Mouse (Mus musculus): ENCODE results near the gene Zfp488. TPM values are rescaled to one million over a fixed set of nuclear protein-coding genes. Genes with fewer than 3 reads are reported as not detected.
A peak's percentile ranks its signal among the peaks of the same experiment; 100 is the strongest.

Zfp488 gene
- polyA plus RNA-seq, 1 experiment from 2014 or later: 0.59 TPM

DNA sequence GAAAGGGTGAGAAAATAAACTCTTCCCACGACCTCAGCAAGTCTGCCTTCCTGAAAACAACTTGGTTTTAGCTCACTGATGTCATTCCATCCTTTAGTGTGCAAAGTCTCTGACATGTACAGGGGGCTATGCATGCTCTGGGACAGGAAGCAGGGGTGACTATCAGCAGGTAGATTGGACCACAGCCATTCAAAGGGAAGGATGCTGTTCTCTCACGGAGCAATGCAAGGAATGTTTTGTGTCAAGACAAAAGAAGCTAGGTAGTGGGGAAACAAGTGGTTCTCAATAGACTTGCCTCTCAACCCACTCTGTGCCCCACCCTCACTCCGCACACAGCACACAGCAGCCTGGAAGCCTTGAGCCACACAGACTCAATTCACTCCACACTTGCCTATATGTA is 10.6 kb upstream of the Zfp488 start:
- H3K4me2 ChIP-seq (replicated peaks): no peak overlapping the region
- H3K9me3 ChIP-seq: no peaks in the 10 kb centered on the region
- no peak overlapping the region for H3K4me3 ChIP-seq
- H3K36me3 ChIP-seq: no peaks in the 10 kb centered on the region
- H3K27me3 ChIP-seq: 0 out of 2 replicates have a peak, but pooled peaks cover 3% of the 10 kb centered on the region
- ATAC-seq (ENCODE audit: insufficient number of reproducible peaks, insufficient read depth, low FRiP score, low TSS enrichment): no peak
- 57% methylated on average over 3 of the region's 3 CpGs for WGBS
- H3K9ac ChIP-seq: no peak overlapping the region
- no peaks in the 10 kb centered on the region for H3K4me1 ChIP-seq
- no peak overlapping the region for H3K27ac ChIP-seq

DNA sequence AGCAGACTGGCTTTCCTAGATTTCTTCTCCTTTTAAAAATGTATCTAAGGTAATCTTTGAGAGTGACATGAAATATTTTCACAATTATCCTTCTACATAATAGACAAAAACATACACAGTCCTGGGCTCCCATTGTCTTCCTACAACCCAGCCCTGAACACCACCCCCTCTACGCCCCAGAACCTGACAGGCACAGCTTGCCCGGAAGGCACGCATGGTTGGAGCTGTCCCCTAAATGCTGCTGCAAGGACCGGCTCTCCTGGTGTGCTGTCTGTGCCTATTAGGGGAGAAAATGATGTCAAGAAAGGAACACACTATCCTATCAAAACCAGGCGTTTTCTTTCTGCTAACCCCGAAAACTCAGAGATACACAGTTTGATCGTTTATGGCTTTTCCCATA is 816 bp downstream of the Zfp488 start:
- WGBS: 15% methylated on average over 7 of the region's 7 CpGs
- H3K4me3 ChIP-seq: no peak overlapping the region
- no peaks in the 10 kb centered on the region for H3K9me3 ChIP-seq
- 0 out of 2 replicates have a peak overlapping the region, but pooled peaks have one; percentile 68 for H3K4me2 ChIP-seq (replicated peaks)
- no peak for ATAC-seq (ENCODE audit: insufficient number of reproducible peaks, insufficient read depth, low FRiP score, low TSS enrichment)
- no peak overlapping the region for H3K9ac ChIP-seq
- no peak overlapping the region for H3K27ac ChIP-seq
- no peaks in the 10 kb centered on the region for H3K36me3 ChIP-seq
- no peaks in the 10 kb centered on the region for H3K4me1 ChIP-seq
- H3K27me3 ChIP-seq: peaks cover 7% of the 10 kb centered on the region; the same call in 1 of the 2 replicates

DNA sequence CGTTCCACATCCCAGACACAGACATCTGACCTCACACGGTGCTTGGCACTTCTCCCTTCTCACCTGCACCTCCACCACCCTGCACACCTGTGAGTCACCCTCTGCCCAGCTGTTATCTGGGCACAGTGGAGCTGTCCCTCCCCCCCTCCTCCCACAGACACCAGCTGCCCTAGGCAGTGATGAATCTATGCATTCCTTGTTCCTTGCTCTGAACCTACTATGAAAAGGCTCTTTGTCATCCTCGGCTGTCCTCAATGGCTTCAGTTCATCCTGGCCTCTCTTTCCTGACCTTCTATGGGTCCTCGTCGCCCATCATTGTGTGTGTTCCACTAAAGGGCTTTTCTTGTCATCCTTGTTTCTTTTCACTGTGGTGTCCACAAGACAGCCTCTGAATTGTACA is 3.8 kb downstream of the Zfp488 start:
- Histone ChIP-seq H3K9me3 (no peaks in the 10 kb centered on the region), H3K4me3 (no peak overlapping the region), H3K27me3 (peaks cover 7% of the 10 kb centered on the region; the same call in 1 of the 2 replicates), H3K4me1 (no peaks in the 10 kb centered on the region), H3K9ac (no peak overlapping the region), H3K36me3 (no peaks in the 10 kb centered on the region), H3K27ac (no peak overlapping the region), H3K4me2 (replicated peaks) (no peak overlapping the region)
- no peak for ATAC-seq (ENCODE audit: insufficient number of reproducible peaks, insufficient read depth, low FRiP score, low TSS enrichment)
- WGBS: 25% methylated on average over 5 of the region's 5 CpGs

DNA sequence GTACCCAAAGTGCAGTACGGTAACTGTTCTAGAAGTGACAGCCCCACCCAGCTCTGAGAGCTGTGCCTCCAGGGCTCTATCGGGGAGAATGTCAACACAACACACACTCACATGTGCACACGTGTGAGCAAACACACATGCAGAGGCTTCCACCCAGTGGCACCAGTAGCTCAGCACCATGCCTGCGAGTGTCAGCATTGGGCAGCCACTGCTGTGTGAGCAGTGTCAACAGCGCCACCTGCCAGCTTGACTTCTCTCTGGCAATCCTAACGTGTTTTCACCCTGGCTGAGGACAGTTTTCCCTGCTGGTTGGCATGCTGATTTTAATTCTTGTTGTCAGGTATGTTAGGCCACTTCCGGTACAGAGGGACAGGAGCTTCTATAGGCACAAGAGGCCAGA is 5.9 kb downstream of the Zfp488 start:
- H3K27me3 ChIP-seq: no peaks in the 10 kb centered on the region
- WGBS: 45% methylated on average over 7 of the region's 7 CpGs
- ATAC-seq (ENCODE audit: insufficient number of reproducible peaks, insufficient read depth, low FRiP score, low TSS enrichment): 0 out of 2 replicates have a peak, but pooled peaks have one; percentile 22
- no peak overlapping the region for H3K27ac ChIP-seq
- no peak overlapping the region for H3K9ac ChIP-seq
- no peaks in the 10 kb centered on the region for H3K4me1 ChIP-seq
- no peaks in the 10 kb centered on the region for H3K36me3 ChIP-seq
- H3K4me2 ChIP-seq (replicated peaks): no peak overlapping the region
- no peak overlapping the region for H3K4me3 ChIP-seq
- no peaks in the 10 kb centered on the region for H3K9me3 ChIP-seq

DNA sequence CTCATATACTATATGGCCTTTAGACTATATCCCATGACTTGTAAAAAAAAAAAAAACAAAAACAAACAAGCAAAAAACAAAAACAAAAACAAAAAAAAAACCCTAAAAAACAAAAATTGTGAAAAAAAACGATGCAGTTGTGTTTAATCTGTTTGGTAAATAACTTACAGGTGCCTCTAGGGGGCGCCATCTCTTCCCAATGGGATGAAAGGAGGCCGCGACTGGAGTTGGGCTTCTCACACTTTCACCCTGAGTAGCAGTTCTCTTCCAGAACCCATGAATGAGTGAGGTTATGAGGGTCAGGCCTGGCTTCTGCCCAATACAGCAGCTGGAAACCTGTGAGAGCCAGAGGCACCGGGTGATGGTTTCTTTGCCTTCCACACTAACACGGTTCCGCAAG is 12.9 kb downstream of the Zfp488 start:
- Histone ChIP-seq H3K4me1 (no peaks in the 10 kb centered on the region), H3K27me3 (no peaks in the 10 kb centered on the region), H3K27ac (no peak overlapping the region), H3K4me2 (replicated peaks) (no peak overlapping the region), H3K36me3 (no peaks in the 10 kb centered on the region), H3K9me3 (no peaks in the 10 kb centered on the region), H3K9ac (no peak overlapping the region), H3K4me3 (no peak overlapping the region)
- ATAC-seq (ENCODE audit: insufficient number of reproducible peaks, insufficient read depth, low FRiP score, low TSS enrichment): no peak
- 69% methylated on average over 7 of the region's 7 CpGs for WGBS

DNA sequence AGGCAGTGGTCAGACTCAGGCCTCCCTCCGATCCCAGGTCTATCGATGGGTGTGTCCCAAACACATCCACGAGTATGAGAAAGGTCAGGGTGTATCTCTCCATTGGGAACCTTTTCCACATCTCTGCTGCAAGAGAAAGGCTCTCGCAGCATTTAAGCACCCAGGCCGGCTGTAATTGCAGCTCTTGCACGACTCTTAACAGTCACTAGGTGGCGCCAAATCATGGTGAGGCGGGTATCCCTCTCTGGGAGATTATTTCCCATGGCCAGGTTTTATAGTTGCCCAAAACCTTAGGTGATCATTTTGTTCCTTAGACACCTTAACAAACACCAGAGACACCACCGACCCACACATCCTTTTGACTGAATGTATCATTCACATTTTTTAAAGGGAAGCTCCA is 19.2 kb downstream of the Zfp488 start:
- Histone ChIP-seq H3K9ac (no peak overlapping the region), H3K27ac (no peak overlapping the region), H3K4me2 (replicated peaks) (no peak overlapping the region), H3K9me3 (no peaks in the 10 kb centered on the region), H3K4me3 (no peak overlapping the region), H3K4me1 (no peaks in the 10 kb centered on the region), H3K36me3 (no peaks in the 10 kb centered on the region), H3K27me3 (peaks cover 22% of the 10 kb centered on the region; the same call in 1 of the 2 replicates)
- no peak for ATAC-seq (ENCODE audit: insufficient number of reproducible peaks, insufficient read depth, low FRiP score, low TSS enrichment)
- WGBS: 14% methylated on average over 9 of the region's 9 CpGs

DNA sequence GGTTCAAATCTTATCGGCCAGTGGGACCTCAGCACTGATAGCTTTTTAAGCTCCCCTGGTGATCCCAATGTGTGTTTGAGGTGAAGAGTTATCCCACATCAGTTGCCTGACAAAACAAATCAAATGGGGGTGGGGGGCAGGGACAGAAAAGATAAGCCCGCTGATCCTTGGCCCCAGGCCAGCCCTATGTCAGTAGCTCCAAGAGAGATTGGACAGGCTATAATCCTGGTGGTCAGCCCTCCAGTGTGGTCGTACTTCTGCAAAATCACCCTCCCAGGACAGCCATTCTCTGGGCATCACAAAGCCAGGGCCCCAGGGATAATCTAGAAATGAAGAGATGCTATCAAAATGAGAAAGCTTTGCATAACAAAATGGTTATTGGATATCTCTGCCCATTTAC is 19.7 kb downstream of the Zfp488 start:
- no peaks in the 10 kb centered on the region for H3K4me1 ChIP-seq
- peaks cover 22% of the 10 kb centered on the region; the same call in 1 of the 2 replicates for H3K27me3 ChIP-seq
- no peak for ATAC-seq (ENCODE audit: insufficient number of reproducible peaks, insufficient read depth, low FRiP score, low TSS enrichment)
- H3K9ac ChIP-seq: no peak overlapping the region
- H3K36me3 ChIP-seq: no peaks in the 10 kb centered on the region
- H3K9me3 ChIP-seq: no peaks in the 10 kb centered on the region
- H3K4me3 ChIP-seq: no peak overlapping the region
- 84% methylated on average over 3 of the region's 3 CpGs for WGBS
- H3K4me2 ChIP-seq (replicated peaks): no peak overlapping the region
- no peak overlapping the region for H3K27ac ChIP-seq

DNA sequence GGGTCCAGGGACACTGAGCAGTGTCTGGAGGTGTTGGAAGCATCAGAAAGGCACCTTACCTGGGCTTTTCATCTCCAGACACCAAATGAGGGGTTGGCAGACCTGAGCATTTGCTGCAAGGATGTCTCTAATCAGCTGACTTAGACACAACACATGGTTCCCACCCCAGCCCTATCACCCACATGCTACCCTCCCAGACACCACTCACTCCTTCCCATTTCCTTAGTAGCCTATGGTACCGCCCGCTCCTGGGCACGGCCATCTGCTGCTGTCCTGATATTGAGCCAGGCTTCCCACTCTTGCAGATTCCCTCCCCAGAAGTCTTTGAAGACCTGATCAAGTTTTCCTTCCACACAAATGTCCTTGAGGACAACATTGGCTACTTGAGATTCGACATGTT is 20.4 kb downstream of the Zfp488 start:
- Histone ChIP-seq H3K9ac (no peak overlapping the region), H3K4me2 (replicated peaks) (no peak overlapping the region), H3K27ac (no peak overlapping the region), H3K4me1 (no peaks in the 10 kb centered on the region), H3K9me3 (no peaks in the 10 kb centered on the region), H3K36me3 (no peaks in the 10 kb centered on the region), H3K27me3 (peaks cover 22% of the 10 kb centered on the region; the same call in 1 of the 2 replicates), H3K4me3 (no peak overlapping the region)
- no peak for ATAC-seq (ENCODE audit: insufficient number of reproducible peaks, insufficient read depth, low FRiP score, low TSS enrichment)
- whole genome bisulfite sequencing: 89% methylated on average over 4 of the region's 4 CpGs

DNA sequence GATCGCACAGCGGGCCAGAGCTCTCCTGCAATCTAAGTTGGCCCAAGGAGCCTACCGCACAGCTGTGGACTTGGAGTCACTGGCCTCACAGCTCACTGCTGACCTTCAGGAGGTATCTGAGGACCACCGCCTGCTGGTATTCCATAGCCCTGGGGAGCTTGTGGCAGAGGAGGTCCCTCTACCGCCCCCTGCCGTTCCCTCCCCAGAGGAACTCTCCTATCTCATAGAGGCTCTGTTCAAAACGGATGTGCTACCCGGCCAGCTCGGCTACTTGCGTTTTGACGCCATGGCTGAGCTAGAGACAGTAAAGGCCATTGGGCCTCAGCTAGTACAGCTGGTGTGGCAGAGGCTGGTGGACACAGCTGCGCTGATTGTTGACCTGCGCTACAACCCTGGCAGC is 22.5 kb downstream of the Zfp488 start:
- WGBS: 70% methylated on average over 13 of the region's 13 CpGs
- no peaks in the 10 kb centered on the region for H3K4me1 ChIP-seq
- H3K4me2 ChIP-seq (replicated peaks): no peak overlapping the region
- H3K4me3 ChIP-seq: no peak overlapping the region
- H3K9ac ChIP-seq: no peak overlapping the region
- peaks cover 22% of the 10 kb centered on the region; the same call in 1 of the 2 replicates for H3K27me3 ChIP-seq
- H3K27ac ChIP-seq: no peak overlapping the region
- H3K36me3 ChIP-seq: no peaks in the 10 kb centered on the region
- no peaks in the 10 kb centered on the region for H3K9me3 ChIP-seq
- no peak for ATAC-seq (ENCODE audit: insufficient number of reproducible peaks, insufficient read depth, low FRiP score, low TSS enrichment)

DNA sequence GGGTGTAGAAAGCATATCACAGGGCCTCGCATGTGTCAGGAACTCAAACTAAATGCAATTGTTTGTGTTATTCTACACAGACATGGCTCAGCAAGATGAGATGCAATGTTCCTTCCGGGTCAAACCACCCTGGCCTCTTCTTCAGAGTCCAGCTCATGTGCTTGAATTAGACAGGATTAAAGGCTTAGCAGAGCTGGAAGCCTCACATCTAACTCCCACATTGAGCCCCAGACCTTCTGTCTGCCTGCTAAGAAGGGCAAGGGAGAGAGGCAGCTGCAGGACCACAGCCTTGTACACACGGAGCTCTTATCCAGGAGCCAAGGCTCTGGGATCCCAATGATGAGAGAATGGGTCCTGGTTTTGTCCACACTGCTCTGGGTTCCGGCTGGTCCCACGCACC is 24.8 kb downstream of the Zfp488 start, which contains the start of gene Rbp3:
Gene Rbp3 (plus strand): TSS at position 243 of the 400 bp plus-strand sequence.
- Histone ChIP-seq H3K4me1 (no peaks in the 10 kb centered on the region), H3K27ac (no peak within 1 kb of the TSS), H3K9ac (no peak within 1 kb of the TSS), H3K9me3 (no peaks in the 10 kb centered on the region), H3K27me3 (peaks cover 22% of the 10 kb centered on the region; the same call in 1 of the 2 replicates), H3K4me2 (replicated peaks) (no peak within 1 kb of the TSS), H3K36me3 (no peaks in the 10 kb centered on the region), H3K4me3 (no peak within 1 kb of the TSS)
- ATAC-seq (ENCODE audit: insufficient number of reproducible peaks, insufficient read depth, low FRiP score, low TSS enrichment): no peak
- WGBS: 80% methylated on average over 5 of the region's 5 CpGs

DNA sequence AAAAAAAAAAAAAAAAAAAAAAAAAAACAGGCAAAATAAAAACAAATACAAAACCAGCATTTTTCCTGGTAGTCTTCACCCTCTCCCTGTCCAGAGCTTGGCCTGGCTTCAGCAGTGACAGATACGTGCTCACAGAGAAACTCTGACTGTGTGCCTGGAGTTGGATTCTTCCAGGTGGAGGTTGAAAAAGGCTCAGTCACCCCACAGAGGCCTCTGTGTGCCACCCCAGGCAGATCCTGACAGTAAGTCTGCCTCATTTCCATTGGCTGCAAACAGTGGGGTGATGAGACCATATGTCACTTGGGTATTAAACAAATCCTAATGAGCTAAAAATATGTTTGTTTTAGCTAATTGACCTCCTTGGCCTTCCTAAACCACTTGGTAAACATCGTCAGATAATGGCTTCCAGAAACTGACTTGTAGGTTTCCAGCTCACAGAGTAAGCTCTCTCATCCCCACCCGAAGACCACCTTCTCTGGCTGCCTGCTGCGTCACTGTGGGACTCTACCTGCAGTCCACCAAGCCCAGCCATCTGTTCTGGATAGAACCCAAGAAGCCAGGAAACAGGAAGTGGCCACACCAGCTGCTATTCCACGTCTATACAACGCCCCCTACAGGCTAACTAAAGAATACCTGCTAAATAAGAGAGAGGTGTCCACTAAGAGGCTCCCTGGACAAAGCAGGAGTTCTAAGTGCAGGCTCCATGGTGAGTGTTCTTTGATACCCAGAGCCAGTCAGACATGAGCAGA is 26.2 kb downstream of the Zfp488 start:
- no peak for ATAC-seq (ENCODE audit: insufficient number of reproducible peaks, insufficient read depth, low FRiP score, low TSS enrichment)
- no peaks in the 10 kb centered on the region for H3K9me3 ChIP-seq
- 0 out of 2 replicates have a peak, but pooled peaks cover 18% of the 10 kb centered on the region for H3K27me3 ChIP-seq
- 36% methylated on average over 6 of the region's 6 CpGs for WGBS
- no peaks in the 10 kb centered on the region for H3K36me3 ChIP-seq
- H3K4me3 ChIP-seq: no peak overlapping the region
- H3K4me1 ChIP-seq: no peaks in the 10 kb centered on the region
- H3K27ac ChIP-seq: no peak overlapping the region
- H3K4me2 ChIP-seq (replicated peaks): no peak overlapping the region
- H3K9ac ChIP-seq: no peak overlapping the region

DNA sequence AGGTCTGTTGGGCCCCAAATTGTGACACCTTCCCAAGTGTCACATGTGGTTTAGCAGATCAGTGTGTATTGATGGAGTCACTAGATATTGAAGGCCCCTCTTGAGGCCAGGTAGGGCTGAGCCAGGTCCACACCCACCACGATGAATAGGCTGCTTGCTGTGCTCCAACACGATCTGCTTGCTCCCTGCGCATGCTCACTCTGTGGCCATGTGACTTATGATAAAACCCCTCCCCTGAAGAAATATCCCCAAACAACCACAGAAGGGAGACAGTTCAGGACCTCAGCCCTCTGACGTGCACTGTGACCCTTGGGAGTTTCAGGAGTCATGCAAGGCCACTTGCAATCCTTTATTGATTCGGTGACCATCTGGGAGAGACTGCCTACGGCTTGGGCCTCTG is 32.4 kb downstream of the Zfp488 start:
- ATAC-seq (ENCODE audit: insufficient number of reproducible peaks, insufficient read depth, low FRiP score, low TSS enrichment): no peak
- 77% methylated on average over 6 of the region's 6 CpGs for WGBS
- Histone ChIP-seq H3K4me3 (no peak overlapping the region), H3K36me3 (no peaks in the 10 kb centered on the region), H3K9ac (no peak overlapping the region), H3K27ac (no peak overlapping the region), H3K27me3 (peaks cover 8% of the 10 kb centered on the region; the same call in 1 of the 2 replicates), H3K9me3 (no peaks in the 10 kb centered on the region), H3K4me2 (replicated peaks) (no peak overlapping the region), H3K4me1 (no peaks in the 10 kb centered on the region)
